Mouse (Mus musculus) kidney, postnatal 0 days (tissue): ENCODE data around the gene Btg2. TPM values are rescaled to one million over a fixed set of nuclear protein-coding genes. Genes with fewer than 3 reads are reported as not detected.

Experiments used
- ATAC-seq: fragments of 200-750 bp; cut with Nextera tagmentation; replicated peaks from 2 replicates; pipeline ENCODE4 v1.8.0; 2017; ENCODE audit warnings: low read depth, moderate number of reproducible peaks, moderate TSS enrichment, moderate library complexity; ENCODE audit not compliant: low FRiP score
- DNase-seq: peaks from one replicate; pipeline ENCODE4 v3.0.0-alpha.2; 2016; ENCODE audit warnings: low spot score
- H3K27ac ChIP-seq: fragments of 300-500 bp; sonication (generic); 2 replicates; pipeline ENCODE4 v1.5.1; 2014; ENCODE audit warnings: mild to moderate bottlenecking
- H3K27me3 ChIP-seq: fragments of 300-500 bp; sonication (generic); 2 replicates; pipeline ENCODE4 v1.6.1; 2014; ENCODE audit warnings: low read length, mixed read lengths; ENCODE audit not compliant: insufficient read depth
- H3K36me3 ChIP-seq: fragments of 300-500 bp; sonication (generic); 2 replicates; pipeline ENCODE4 v1.6.1; 2014; ENCODE audit warnings: low read length, mixed read lengths; ENCODE audit not compliant: insufficient read depth
- H3K4me1 ChIP-seq: fragments of 300-500 bp; sonication (generic); replicated peaks from 2 replicates; pipeline ENCODE4 v1.6.1; 2014; ENCODE audit warnings: antibody characterized with exemption, low read length, mixed read lengths; ENCODE audit not compliant: insufficient read depth
- H3K4me2 ChIP-seq: fragments of 300-500 bp; sonication (generic); 2 replicates; pipeline ENCODE4 v1.6.1; 2014; ENCODE audit warnings: mild to moderate bottlenecking, low read length, moderate library complexity, mixed read lengths
- H3K4me3 ChIP-seq: fragments of 300-500 bp; sonication (generic); replicated peaks from 2 replicates; pipeline ENCODE4 v1.5.1; 2014; ENCODE audit warnings: low read depth, low read length
- H3K9ac ChIP-seq: fragments of 300-500 bp; sonication (generic); 2 replicates; pipeline ENCODE4 v1.6.1; 2014; ENCODE audit warnings: low read depth, low read length
- H3K9me3 ChIP-seq: fragments of 300-500 bp; sonication (generic); replicated peaks from 2 replicates; pipeline ENCODE4 v1.6.1; 2016; ENCODE audit warnings: low read length, inconsistent platforms, mixed read lengths
- CTCF ChIP-seq: IDR thresholded peaks from 2 replicates; pipeline ENCODE4 v1.5.1; 2016; ENCODE audit warnings: antibody characterized with exemption, low read depth, mild to moderate bottlenecking, moderate library complexity
- WGBS: fragments of 180-500 bp; shearing (Covaris S2); extraction: QIAGEN DNeasy Blood & Tissue Kit; methylation state at CpG from one replicate; pipeline ENCODE4 v1.1.7; 2014; 5-methylcytosine and 5-hydroxymethylcytosine counted together
- polyA plus RNA-seq: library from polyadenylated mRNA; unstranded; fragments of >200 nt; fragmentation: Nextera tagmentation; extraction: Ambion mirVana; gene quantifications from 2 replicates; pipeline ENCODE4 v1.2.1, GENCODE M21; 2015

Gene Btg2
- polyA plus RNA-seq, 1 experiment from 2014 or later: 37.5 TPM

DNA sequence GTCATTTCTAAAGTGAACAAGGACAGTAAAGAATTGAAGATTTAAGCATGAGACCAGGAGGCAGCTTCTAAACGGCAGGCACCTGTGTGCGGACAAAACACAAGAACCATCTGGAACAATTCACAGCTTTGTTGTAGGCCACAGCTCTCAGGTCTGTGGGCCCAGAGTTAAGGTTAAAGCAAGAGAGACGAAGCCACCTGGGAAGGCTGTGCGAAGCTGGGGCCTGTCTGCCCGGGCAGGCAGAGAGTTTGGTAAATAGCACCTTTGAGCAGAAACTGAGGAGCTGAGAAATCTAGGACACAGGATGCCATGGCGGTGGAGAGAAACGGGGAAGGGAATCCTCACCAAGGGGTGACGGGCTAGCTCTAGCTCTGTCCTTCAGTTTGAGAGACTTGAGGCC, 3.4 kb downstream of the Btg2 start:
- TF ChIP-seq CTCF: no peak
- H3K9me3 ChIP-seq: no peaks in the 10 kb centered on the region
- no peak overlapping the region for H3K27ac ChIP-seq
- DNase-seq: no peak
- H3K9ac ChIP-seq: peak overlapping the region; percentile 41; the same call in 1 of the 2 replicates
- H3K27me3 ChIP-seq: no peaks in the 10 kb centered on the region
- peaks cover 19% of the 10 kb centered on the region for H3K36me3 ChIP-seq
- H3K4me3 ChIP-seq: no peak overlapping the region
- 86% methylated on average over 8 of the region's 8 CpGs for WGBS
- peaks cover 30% of the 10 kb centered on the region for H3K4me1 ChIP-seq
- no peak for ATAC-seq
- peak overlapping the region; percentile 84 for H3K4me2 ChIP-seq

DNA sequence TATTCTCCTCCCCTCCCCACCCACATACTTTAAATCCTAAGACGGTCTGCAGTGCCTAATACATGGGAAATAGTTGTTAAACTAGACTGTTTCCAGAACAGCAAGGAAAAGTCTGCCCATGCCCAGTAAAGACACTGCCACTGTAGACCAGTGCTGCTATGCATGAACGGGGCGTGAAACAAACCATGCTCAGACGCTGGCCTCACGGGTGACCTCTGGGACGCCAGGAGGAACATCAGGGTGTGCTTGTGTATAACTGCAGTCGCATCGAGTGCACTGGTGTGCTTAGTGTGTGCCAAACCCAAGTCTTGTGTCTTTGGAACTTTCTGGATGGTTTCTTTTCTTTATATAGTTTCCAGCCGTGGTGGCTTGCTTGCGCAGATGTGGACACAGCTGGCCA, 4.3 kb downstream of the Btg2 start:
- peaks cover 19% of the 10 kb centered on the region for H3K36me3 ChIP-seq
- H3K4me1 ChIP-seq: peaks cover 34% of the 10 kb centered on the region
- no peak overlapping the region for H3K27ac ChIP-seq
- H3K4me2 ChIP-seq: no peak overlapping the region
- H3K9ac ChIP-seq: no peak overlapping the region
- TF ChIP-seq CTCF: no peak
- DNase-seq (no peak), ATAC-seq (no peak)
- no peak overlapping the region for H3K4me3 ChIP-seq
- H3K9me3 ChIP-seq: no peaks in the 10 kb centered on the region
- WGBS: 59% methylated on average over 10 of the region's 10 CpGs
- no peaks in the 10 kb centered on the region for H3K27me3 ChIP-seq

DNA sequence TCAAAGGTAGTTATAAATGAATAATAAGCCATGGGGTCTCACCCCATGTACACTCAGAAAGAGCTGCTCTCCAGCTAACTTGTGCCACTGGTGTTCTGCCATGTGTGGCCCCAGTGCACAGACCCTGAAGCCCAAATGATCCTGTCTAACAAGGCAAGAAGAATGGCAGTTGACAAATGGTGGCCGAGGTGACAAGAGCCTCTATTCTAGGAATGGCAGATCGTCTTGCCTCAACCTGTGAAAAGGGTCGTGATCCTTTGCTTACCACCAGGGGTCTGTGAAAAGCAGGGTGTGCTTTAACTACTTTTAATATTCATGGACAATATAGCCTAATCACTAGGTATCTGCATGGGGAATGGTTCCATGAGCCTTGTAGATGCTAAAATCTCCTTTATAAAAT, 4.7 kb downstream of the Btg2 start:
- no peak overlapping the region for H3K27ac ChIP-seq
- DNase-seq (no peak), ATAC-seq (no peak)
- H3K4me1 ChIP-seq: peaks cover 34% of the 10 kb centered on the region
- no peak overlapping the region for H3K4me3 ChIP-seq
- H3K9me3 ChIP-seq: no peaks in the 10 kb centered on the region
- H3K36me3 ChIP-seq: peaks cover 19% of the 10 kb centered on the region
- no peak overlapping the region for H3K4me2 ChIP-seq
- H3K27me3 ChIP-seq: no peaks in the 10 kb centered on the region
- no peak overlapping the region for H3K9ac ChIP-seq
- WGBS: 35% methylated on average over 3 of the region's 3 CpGs
- no peak for TF ChIP-seq CTCF

DNA sequence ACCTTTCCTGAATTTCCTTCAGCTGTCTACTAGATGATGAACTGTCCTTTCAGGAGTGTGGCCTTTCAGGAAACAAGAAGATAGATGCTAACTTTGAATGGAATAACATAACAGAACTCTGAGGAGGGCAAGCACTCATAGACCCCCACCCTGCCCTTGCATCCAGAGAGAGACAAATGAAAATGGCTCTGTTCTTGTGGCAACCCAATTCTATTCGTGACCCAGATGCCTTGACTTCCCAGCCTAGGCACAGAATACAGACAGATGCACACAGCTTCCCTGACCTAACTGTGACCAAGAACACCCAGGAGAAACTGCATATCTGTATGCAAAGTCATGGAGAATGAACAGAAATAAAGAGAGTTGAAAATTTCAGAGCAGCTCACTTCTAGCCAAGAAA, 5.3 kb downstream of the Btg2 start:
- Histone ChIP-seq H3K4me2 (no peak overlapping the region), H3K36me3 (peaks cover 19% of the 10 kb centered on the region), H3K27me3 (no peaks in the 10 kb centered on the region), H3K27ac (no peak overlapping the region), H3K9ac (no peak overlapping the region), H3K4me3 (no peak overlapping the region), H3K4me1 (peaks cover 34% of the 10 kb centered on the region), H3K9me3 (no peaks in the 10 kb centered on the region)
- TF ChIP-seq CTCF: no peak
- WGBS: 72% methylated on average over 1 of the region's 1 CpGs
- no peak for ATAC-seq
- no peak for DNase-seq

DNA sequence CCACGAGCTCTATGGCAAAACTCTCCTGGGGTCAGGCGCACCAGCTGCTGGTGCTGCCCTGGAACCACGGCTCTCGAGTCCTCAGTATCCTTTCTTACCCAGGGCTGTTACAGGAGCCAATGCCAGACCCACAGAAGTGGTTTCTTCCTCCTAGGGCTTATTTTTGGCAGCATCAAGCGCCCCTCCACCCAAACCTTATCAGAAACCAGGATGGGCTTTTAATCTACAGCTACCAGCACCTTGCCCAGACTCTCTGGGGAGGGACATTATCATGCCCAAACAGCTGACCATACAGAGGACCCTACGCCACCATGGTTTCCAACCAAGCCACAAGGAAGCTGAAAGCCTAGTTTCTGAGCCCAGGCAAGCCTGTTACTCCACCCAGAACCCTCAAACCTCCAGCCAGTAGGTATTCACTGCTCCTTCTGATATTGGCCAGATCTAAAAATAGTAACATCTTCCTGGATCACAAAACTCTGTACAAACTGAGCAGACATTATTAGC, 5.8 kb downstream of the Btg2 start:
- no peak overlapping the region for H3K4me2 ChIP-seq
- H3K9ac ChIP-seq: no peak overlapping the region
- 85% methylated on average over 6 of the region's 6 CpGs for WGBS
- DNase-seq (no peak), ATAC-seq (no peak)
- H3K27ac ChIP-seq: no peak overlapping the region
- peaks cover 19% of the 10 kb centered on the region for H3K36me3 ChIP-seq
- no peaks in the 10 kb centered on the region for H3K9me3 ChIP-seq
- TF ChIP-seq CTCF: no peak
- H3K4me1 ChIP-seq: peaks cover 35% of the 10 kb centered on the region
- no peaks in the 10 kb centered on the region for H3K27me3 ChIP-seq
- H3K4me3 ChIP-seq: no peak overlapping the region

DNA sequence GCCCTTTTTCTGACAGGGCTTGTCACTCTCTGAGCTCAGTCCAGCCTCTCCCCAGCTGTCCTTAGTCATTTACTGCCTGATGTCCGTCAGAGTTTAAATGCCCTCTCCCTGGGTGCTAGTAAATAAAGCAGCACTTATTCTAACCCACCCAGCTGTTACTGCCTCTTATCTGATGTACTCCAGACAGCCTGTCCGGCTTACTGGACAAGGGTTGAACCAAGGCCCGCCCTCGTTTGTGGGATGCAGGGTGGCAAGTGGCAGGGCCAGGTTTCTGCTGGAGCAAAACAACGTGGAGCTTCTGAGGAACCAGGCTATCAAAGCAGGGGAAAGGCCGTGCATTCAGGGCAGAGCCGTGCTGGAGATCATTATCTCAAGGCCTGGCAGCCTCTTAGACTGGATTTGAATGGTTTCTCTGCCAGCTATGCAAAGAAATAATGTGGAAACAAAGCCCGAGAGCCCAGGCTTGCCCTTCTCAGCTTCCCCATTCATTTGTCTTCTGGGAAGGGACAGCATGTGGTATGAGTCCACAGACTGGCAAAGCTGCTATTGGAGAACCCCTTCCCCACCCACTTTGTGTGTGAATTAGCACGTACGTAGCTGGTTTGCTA, 7.4 kb downstream of the Btg2 start:
- H3K4me3 ChIP-seq: no peak overlapping the region
- DNase-seq: peak; percentile 53
- peak overlapping the region; percentile 72 for H3K27ac ChIP-seq
- peaks cover 13% of the 10 kb centered on the region; the same call in 1 of the 2 replicates for H3K36me3 ChIP-seq
- H3K27me3 ChIP-seq: no peaks in the 10 kb centered on the region
- H3K9ac ChIP-seq: no peak overlapping the region
- peaks cover 45% of the 10 kb centered on the region for H3K4me1 ChIP-seq
- 37% methylated on average over 10 of the region's 10 CpGs for WGBS
- ATAC-seq: peak; percentile 40; the same call in 1 of the 2 replicates
- TF ChIP-seq CTCF: no peak
- no peak overlapping the region for H3K4me2 ChIP-seq
- H3K9me3 ChIP-seq: no peaks in the 10 kb centered on the region
